Mouse (Mus musculus) lung, embryonic 14.5 days (tissue): ENCODE measurements around the gene Msi2. TPM values are rescaled to one million over a fixed set of nuclear protein-coding genes. Genes with fewer than 3 reads are reported as not detected.

Source experiments
- ATAC-seq: fragments of 200-750 bp; cut with Nextera tagmentation; 2 replicates; pipeline ENCODE4 v1.8.0; 2017; ENCODE audit warnings: mild to moderate bottlenecking, moderate TSS enrichment, moderate library complexity; ENCODE audit not compliant: insufficient read depth
- DNase-seq: peaks from one replicate; pipeline ENCODE4 v3.0.0-alpha.2; 2015
- H3K27ac ChIP-seq: fragments of 300-500 bp; sonication (generic); 2 replicates; pipeline ENCODE4 v1.5.1; 2014; ENCODE audit warnings: low read depth, mild to moderate bottlenecking, moderate library complexity
- H3K27me3 ChIP-seq: fragments of 300-500 bp; sonication (generic); 2 replicates; pipeline ENCODE4 v1.6.1; 2014; ENCODE audit warnings: low read length, control low read depth; ENCODE audit not compliant: insufficient read depth
- H3K36me3 ChIP-seq: fragments of 300-500 bp; sonication (generic); 2 replicates; pipeline ENCODE4 v1.6.1; 2014; ENCODE audit warnings: control low read depth; ENCODE audit not compliant: insufficient read depth
- H3K4me1 ChIP-seq: fragments of 300-500 bp; sonication (generic); 2 replicates; pipeline ENCODE4 v1.6.1; 2014; ENCODE audit warnings: antibody characterized with exemption, control low read depth; ENCODE audit not compliant: insufficient read depth
- H3K4me2 ChIP-seq: fragments of 300-500 bp; sonication (generic); 2 replicates; pipeline ENCODE4 v1.6.1; 2014; ENCODE audit warnings: mild to moderate bottlenecking
- H3K4me3 ChIP-seq: fragments of 300-500 bp; sonication (generic); 2 replicates; pipeline ENCODE4 v1.5.1; 2014; ENCODE audit warnings: low read depth, low read length
- H3K9ac ChIP-seq: fragments of 300-500 bp; sonication (generic); 2 replicates; pipeline ENCODE4 v1.6.1; 2014
- H3K9me3 ChIP-seq: fragments of 300-500 bp; sonication (generic); 2 replicates; pipeline ENCODE4 v1.6.1; 2016; ENCODE audit warnings: low read depth, low read length, control low read depth
- CTCF ChIP-seq: IDR thresholded peaks from 2 replicates; pipeline ENCODE4 v1.5.1; 2016; ENCODE audit warnings: antibody characterized with exemption, low read depth
- WGBS: fragments of 180-500 bp; shearing (Covaris S2); extraction: QIAGEN DNeasy Blood & Tissue Kit; methylation state at CpG from one replicate; pipeline ENCODE4 v1.1.7; 2014; 5-methylcytosine and 5-hydroxymethylcytosine counted together
- polyA plus RNA-seq: library from polyadenylated mRNA; unstranded; fragments of >200 nt; fragmentation: Nextera tagmentation; extraction: Ambion mirVana; gene quantifications from 2 replicates; pipeline ENCODE4 v1.2.1, GENCODE M21; 2014

Gene Msi2
- polyA plus RNA-seq, 1 experiment from 2014 or later = 12.7 TPM

DNA sequence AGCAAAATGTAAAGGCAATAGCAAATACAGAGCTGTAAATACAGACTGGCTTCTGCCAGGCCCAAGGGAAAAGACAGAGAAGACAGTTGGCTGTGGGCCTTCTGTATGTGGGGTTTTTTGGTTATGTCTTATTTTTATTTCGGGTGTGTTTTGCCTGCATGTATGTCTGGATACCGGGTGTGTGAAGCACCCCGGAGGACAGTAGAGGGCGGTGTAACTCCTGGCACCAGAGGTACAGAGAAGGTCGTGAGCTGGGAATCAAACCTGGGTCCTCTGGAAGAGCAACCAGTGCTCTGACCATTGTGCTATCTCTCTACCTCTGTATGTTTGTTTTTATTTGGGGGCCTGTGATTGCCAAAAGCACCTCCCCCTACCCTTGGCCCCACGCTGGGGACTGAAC lies 288.6 kb downstream of the Msi2 start:
- no peaks in the 10 kb centered on the region for H3K9me3 ChIP-seq
- peaks cover 24% of the 10 kb centered on the region for H3K4me1 ChIP-seq
- no peak overlapping the region for H3K9ac ChIP-seq
- no peak; the same call in 1 of the 2 replicates for TF ChIP-seq CTCF
- no peak overlapping the region for H3K27ac ChIP-seq
- WGBS = 90% methylated on average over 6 of the region's 6 CpGs
- H3K4me3 ChIP-seq = no peak overlapping the region
- no peak overlapping the region for H3K4me2 ChIP-seq
- DNase-seq = no peak
- H3K36me3 ChIP-seq = no peaks in the 10 kb centered on the region
- no peaks in the 10 kb centered on the region for H3K27me3 ChIP-seq
- no peak for ATAC-seq

- Histone ChIP-seq H3K4me1 (peaks cover 19% of the 10 kb centered on the region), H3K9me3 (no peaks in the 10 kb centered on the region), H3K4me2 (peak overlapping the region; percentile 31; the same call in 1 of the 2 replicates), H3K27me3 (no peaks in the 10 kb centered on the region), H3K9ac (no peak overlapping the region), H3K27ac (peak overlapping the region; percentile 65), H3K4me3 (no peak overlapping the region), H3K36me3 (no peaks in the 10 kb centered on the region)
- peak; percentile 93 for DNase-seq
- WGBS = 22% methylated on average over 9 of the region's 9 CpGs
- no peak for TF ChIP-seq CTCF
- peak; percentile 93 for ATAC-seq
These were observed 292.6 kb downstream of the Msi2 start for GRCm38 (mm10) chr11:88425631-88426101.

- no peak overlapping the region for H3K4me2 ChIP-seq
- WGBS = 62% methylated on average over 20 of the region's 20 CpGs
- H3K9ac ChIP-seq = no peak overlapping the region
- no peaks in the 10 kb centered on the region for H3K9me3 ChIP-seq
- no peak overlapping the region for H3K27ac ChIP-seq
- ATAC-seq (no peak), DNase-seq (no peak)
- no peak for TF ChIP-seq CTCF
- no peak overlapping the region for H3K4me3 ChIP-seq
- H3K27me3 ChIP-seq = no peaks in the 10 kb centered on the region
- H3K36me3 ChIP-seq = no peaks in the 10 kb centered on the region
- peaks cover 19% of the 10 kb centered on the region for H3K4me1 ChIP-seq
These were observed 294.1 kb downstream of the Msi2 start for GRCm38 (mm10) chr11:88424034-88424767.

DNA sequence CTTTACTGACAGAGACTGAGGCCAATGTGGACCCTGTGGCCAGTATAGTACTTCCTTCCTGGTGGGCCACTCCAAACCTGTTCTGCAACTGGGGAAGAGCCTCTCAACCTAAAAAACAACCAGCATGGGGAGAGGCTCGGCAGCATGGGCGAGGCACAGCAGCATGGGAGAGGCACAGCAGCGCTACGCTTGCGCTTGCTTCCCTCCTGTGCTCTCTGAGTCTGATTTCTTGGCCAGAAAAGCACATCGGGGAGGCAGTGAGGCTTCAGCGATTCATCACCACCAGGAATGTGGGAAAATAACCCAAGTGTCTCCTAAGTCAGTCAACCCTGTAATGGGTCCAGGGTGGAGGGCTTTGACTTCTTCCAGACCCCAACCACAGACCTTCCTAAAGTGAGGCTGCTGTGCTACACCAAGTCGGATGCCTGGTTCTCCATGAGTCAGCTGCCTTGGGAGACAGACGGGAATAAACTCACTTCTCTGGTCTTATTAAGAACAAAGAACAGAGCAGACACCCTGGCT lies 297.2 kb downstream of the Msi2 start:
- no peaks in the 10 kb centered on the region for H3K9me3 ChIP-seq
- DNase-seq (no peak), ATAC-seq (no peak)
- peaks cover 15% of the 10 kb centered on the region for H3K4me1 ChIP-seq
- no peaks in the 10 kb centered on the region for H3K36me3 ChIP-seq
- no peak for TF ChIP-seq CTCF
- H3K4me3 ChIP-seq = no peak overlapping the region
- no peak overlapping the region for H3K4me2 ChIP-seq
- H3K27ac ChIP-seq = no peak overlapping the region
- H3K9ac ChIP-seq = no peak overlapping the region
- WGBS = 54% methylated on average over 9 of the region's 9 CpGs
- no peaks in the 10 kb centered on the region for H3K27me3 ChIP-seq

DNA sequence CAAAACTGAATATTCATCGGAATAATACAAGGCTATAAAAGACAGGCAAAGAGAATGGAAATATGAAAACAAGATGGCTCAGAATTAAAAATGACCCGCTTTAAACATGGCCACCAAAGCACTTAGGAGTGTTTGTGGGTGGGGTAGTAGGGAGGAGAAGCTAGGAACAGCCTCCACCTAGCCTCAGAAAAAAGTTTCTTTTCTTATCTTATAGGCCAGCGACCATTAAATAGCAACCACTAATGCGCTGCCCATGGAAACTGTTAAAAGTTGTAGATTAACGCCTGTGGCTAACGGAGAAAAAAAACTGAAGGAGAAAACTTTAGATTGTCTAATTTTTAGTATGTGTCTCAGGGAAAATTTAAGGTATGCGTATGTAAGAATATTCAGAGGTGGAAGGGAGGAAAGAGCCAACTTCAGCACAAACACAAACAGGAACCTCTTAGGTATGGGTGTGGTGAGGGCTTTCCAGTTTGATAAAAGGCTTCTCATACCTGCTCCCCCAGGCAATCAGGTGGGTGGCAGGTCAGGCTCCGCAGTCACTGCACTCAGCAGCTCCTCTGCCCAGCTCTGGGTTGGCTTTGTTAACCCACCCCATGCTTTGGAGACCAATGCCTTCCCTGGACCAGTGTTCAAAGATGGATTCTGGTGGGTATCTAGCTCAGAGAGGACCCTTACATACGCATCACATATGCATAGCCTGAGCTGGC lies 298.5 kb downstream of the Msi2 start:
- Histone ChIP-seq H3K4me1 (peaks cover 3% of the 10 kb centered on the region; the same call in 1 of the 2 replicates), H3K4me3 (no peak overlapping the region), H3K27me3 (no peaks in the 10 kb centered on the region), H3K4me2 (no peak overlapping the region), H3K9ac (no peak overlapping the region), H3K27ac (no peak overlapping the region), H3K9me3 (no peaks in the 10 kb centered on the region), H3K36me3 (no peaks in the 10 kb centered on the region)
- no peak for DNase-seq
- ATAC-seq = no peak
- no peak for TF ChIP-seq CTCF
- 77% methylated on average over 9 of the region's 9 CpGs for WGBS

DNA sequence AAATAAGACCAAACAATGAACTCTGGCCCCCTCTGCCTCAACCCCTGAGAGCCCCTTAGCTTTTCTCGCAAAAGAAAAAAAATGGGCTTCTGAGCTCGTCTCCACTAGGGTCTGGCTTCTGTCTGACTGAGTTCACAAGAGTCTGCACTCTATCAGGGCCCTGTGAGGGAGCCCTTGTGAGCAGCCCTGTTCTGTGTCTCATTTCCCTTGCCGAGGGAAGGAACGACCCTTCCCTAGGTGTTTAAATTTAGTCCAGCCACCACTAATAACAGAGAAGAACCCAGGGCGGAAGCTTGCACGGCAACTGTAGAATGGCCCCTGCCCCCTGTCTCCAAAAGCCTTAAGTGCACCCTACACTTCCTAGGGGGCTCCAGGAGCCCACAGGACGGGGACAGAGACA lies 299.2 kb downstream of the Msi2 start:
- no peaks in the 10 kb centered on the region for H3K9me3 ChIP-seq
- no peak overlapping the region for H3K4me2 ChIP-seq
- ATAC-seq = no peak
- H3K27ac ChIP-seq = peak overlapping the region; percentile 15; the same call in 1 of the 2 replicates
- H3K27me3 ChIP-seq = no peaks in the 10 kb centered on the region
- WGBS = 50% methylated on average over 7 of the region's 7 CpGs
- 0 out of 2 replicates have a peak, but pooled peaks cover 2% of the 10 kb centered on the region for H3K4me1 ChIP-seq
- no peak overlapping the region for H3K4me3 ChIP-seq
- no peaks in the 10 kb centered on the region for H3K36me3 ChIP-seq
- no peak for DNase-seq
- H3K9ac ChIP-seq = no peak overlapping the region
- no peak for TF ChIP-seq CTCF
